Mouse (Mus musculus) myocyte (in vitro differentiated cells): Measurements from ENCODE around the gene Kif17.

ENCODE experiments used
- POLR2A ChIP-seq: IDR thresholded peaks from one replicate; pipeline ENCODE4 v1.6.1; 2011; ENCODE audit warnings: low read depth, mild to moderate bottlenecking, control low read depth, moderate library complexity; ENCODE audit not compliant: insufficient read length
- POLR2AphosphoS2 ChIP-seq: IDR thresholded peaks from one replicate; pipeline ENCODE4 v1.6.1; 2011; ENCODE audit warnings: low read depth, control low read depth; ENCODE audit not compliant: insufficient read length
- REST ChIP-seq: IDR thresholded peaks from one replicate; pipeline ENCODE4 v1.6.1; 2011; ENCODE audit warnings: mild to moderate bottlenecking, control low read depth, moderate library complexity; ENCODE audit not compliant: insufficient read depth, insufficient read length

- TF ChIP-seq POLR2A (no peak), REST (no peak), POLR2AphosphoS2 (peak; percentile 22)
These were observed 3.2 kb upstream of the Kif17 start for GRCm38 (mm10) chr4:138246756-138247665.
